Mouse (Mus musculus) heart, embryonic 15.5 days (tissue): ENCODE measurements at regions not wholly inside any gene's neighbourhood (a gene's known extent, or its start where the extent isn't known, plus 50 kb on each side); places are given as distances from the start of the nearest gene placed in this dataset.

Experiments
- ATAC-seq: fragments of 200-750 bp; cut with Nextera tagmentation; replicated peaks from 2 replicates; pipeline ENCODE4 v1.8.0; 2017; ENCODE audit warnings: low read depth, moderate TSS enrichment; ENCODE audit not compliant: insufficient number of reproducible peaks, insufficient read depth, low FRiP score
- H3K27ac ChIP-seq: fragments of 300-500 bp; sonication (generic); 2 replicates; pipeline ENCODE4 v1.5.1; 2015; ENCODE audit warnings: mild to moderate bottlenecking, inconsistent platforms
- H3K27me3 ChIP-seq: fragments of 300-500 bp; sonication (generic); 2 replicates; pipeline ENCODE4 v1.6.1; 2015; ENCODE audit warnings: inconsistent platforms
- H3K36me3 ChIP-seq: fragments of 300-500 bp; sonication (generic); 2 replicates; pipeline ENCODE4 v1.6.1; 2015; ENCODE audit warnings: mild to moderate bottlenecking, inconsistent platforms
- H3K4me1 ChIP-seq: fragments of 300-500 bp; sonication (generic); replicated peaks from 2 replicates; pipeline ENCODE4 v1.6.1; 2015; ENCODE audit warnings: inconsistent platforms
- H3K4me2 ChIP-seq: fragments of 300-500 bp; sonication (generic); 2 replicates; pipeline ENCODE4 v1.6.1; 2015; ENCODE audit warnings: inconsistent platforms, mild to moderate bottlenecking, moderate library complexity
- H3K4me3 ChIP-seq: fragments of 300-500 bp; sonication (generic); 2 replicates; pipeline ENCODE4 v1.5.1; 2015; ENCODE audit warnings: mild to moderate bottlenecking, inconsistent platforms
- H3K9ac ChIP-seq: fragments of 300-500 bp; sonication (generic); 2 replicates; pipeline ENCODE4 v1.6.1; 2015; ENCODE audit warnings: mild to moderate bottlenecking, inconsistent platforms
- H3K9me3 ChIP-seq: fragments of 300-500 bp; sonication (generic); replicated peaks from 2 replicates; pipeline ENCODE4 v1.6.1; 2016; ENCODE audit warnings: inconsistent platforms
- WGBS: fragments of 180-500 bp; shearing (Covaris S2); methylation state at CpG from one replicate; pipeline ENCODE4 v1.1.7; 2015; ENCODE audit warnings: mixed read lengths; 5-methylcytosine and 5-hydroxymethylcytosine counted together

DNA sequence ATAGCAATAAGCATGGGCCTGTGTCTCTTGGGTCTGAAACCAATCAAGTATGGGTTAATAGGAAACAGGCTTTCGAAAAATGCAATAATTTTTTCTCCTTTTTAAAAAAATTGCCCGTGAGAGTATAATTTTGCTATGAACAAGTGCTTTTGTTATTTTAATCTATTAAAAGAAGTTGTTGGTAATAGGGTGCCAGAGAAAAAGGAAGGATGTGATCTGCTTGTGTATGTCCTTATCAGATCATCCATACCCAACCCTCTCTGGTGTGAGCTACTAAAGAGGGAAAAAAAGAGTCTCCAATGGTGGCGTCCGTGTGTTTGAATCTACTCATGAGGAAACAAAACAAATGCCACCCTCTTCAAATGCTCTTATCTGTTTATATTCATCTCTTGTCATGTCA is 484.9 kb downstream of the Car8 start:
- no peak overlapping the region for H3K4me2 ChIP-seq
- no peaks in the 10 kb centered on the region for H3K4me1 ChIP-seq
- H3K9ac ChIP-seq = no peak overlapping the region
- no peak overlapping the region for H3K4me3 ChIP-seq
- no peak for ATAC-seq
- no peaks in the 10 kb centered on the region for H3K9me3 ChIP-seq
- H3K27ac ChIP-seq = no peak overlapping the region
- no peaks in the 10 kb centered on the region for H3K36me3 ChIP-seq
- H3K27me3 ChIP-seq = no peaks in the 10 kb centered on the region
- 67% methylated on average over 4 of the region's 4 CpGs for WGBS

DNA sequence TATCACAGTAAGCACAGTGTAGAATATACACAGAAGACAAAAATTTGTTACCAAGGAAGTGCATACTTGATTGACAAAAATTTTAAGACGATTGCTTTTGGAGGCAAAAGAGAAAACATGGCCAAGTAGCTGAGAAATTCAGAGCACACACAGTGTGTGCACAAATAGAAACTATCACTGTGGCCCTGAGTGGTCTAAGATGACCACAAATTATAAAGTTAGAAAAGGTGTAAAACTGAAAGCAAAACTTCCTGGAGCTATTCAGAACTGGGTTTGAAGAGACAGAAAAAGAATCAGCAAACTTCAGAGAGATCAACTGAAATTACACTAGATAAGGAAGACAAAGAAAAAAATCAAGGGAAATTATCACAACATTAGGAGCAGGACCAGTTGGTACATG is 487.6 kb downstream of the Car8 start:
- H3K9me3 ChIP-seq = no peaks in the 10 kb centered on the region
- no peaks in the 10 kb centered on the region for H3K4me1 ChIP-seq
- H3K4me3 ChIP-seq = no peak overlapping the region
- WGBS = 71% methylated on average over 1 of the region's 1 CpGs
- H3K27me3 ChIP-seq = no peaks in the 10 kb centered on the region
- H3K9ac ChIP-seq = no peak overlapping the region
- H3K27ac ChIP-seq = no peak overlapping the region
- no peak for ATAC-seq
- no peak overlapping the region for H3K4me2 ChIP-seq
- no peaks in the 10 kb centered on the region for H3K36me3 ChIP-seq

DNA sequence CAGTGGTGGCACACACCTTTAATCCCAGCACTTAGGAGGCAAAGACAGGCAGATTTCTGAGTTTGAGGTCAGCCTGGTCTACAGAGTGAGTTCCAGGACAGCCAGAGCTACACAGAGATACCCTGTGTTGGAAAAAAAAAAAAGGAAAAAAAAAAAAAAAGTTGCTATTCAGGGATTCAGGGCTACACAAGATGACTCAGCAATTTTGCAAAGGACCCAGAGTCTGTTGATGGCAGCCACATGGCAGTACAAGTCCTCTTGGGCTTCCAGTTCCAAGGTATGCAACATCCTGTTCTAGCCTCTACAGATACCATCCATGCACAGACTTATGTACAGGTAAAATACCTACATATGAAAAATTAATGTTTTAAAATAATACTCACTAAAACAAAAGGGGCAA is 515.9 kb downstream of the Car8 start:
- Histone ChIP-seq H3K4me2 (no peak overlapping the region), H3K27me3 (no peaks in the 10 kb centered on the region), H3K36me3 (no peaks in the 10 kb centered on the region), H3K27ac (no peak overlapping the region), H3K9ac (no peak overlapping the region), H3K4me3 (no peak overlapping the region), H3K4me1 (no peaks in the 10 kb centered on the region), H3K9me3 (no peaks in the 10 kb centered on the region)
- ATAC-seq = no peak

DNA sequence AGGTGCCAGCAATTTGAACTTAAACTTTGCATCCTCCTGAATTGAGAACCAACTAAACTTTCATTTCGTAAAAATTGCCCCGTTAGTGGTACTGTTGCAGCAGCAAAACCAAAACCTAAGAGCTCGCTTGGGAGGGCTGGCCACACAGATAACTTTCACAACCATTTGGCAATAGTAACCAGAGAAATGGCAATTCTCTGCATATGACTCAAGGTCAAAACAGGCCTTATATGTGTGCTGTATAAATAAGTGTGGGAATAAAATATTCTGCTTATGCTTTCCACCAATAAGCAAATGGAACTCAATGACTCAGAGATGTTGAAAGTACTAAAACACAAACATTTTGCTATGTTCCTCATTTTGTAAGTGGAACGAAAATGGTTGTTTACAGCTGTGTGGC is 550.3 kb downstream of the Car8 start:
- no peaks in the 10 kb centered on the region for H3K9me3 ChIP-seq
- no peak overlapping the region for H3K27ac ChIP-seq
- no peaks in the 10 kb centered on the region for H3K4me1 ChIP-seq
- H3K9ac ChIP-seq = no peak overlapping the region
- no peaks in the 10 kb centered on the region for H3K27me3 ChIP-seq
- no peak overlapping the region for H3K4me3 ChIP-seq
- WGBS = 73% methylated on average over 4 of the region's 4 CpGs
- ATAC-seq = no peak
- no peaks in the 10 kb centered on the region for H3K36me3 ChIP-seq
- no peak overlapping the region for H3K4me2 ChIP-seq

DNA sequence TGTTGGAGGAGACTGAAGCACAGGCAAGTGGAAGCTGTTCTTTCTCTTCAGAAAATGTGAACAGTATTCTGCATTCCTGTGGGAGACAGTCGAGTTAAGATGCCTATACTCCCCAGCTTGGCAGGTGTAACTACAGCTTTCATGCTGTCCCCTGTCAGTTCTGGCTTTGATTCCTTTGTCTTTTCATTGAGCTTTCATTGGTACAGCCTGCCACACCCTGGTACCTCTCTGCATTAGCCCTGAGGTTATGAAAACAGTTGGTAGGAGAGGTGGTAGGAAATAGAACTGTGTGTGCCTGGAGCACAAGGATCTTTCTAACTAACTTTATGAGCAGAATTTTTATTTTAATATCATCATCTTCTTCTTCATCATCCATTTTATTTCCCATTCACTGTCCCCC is 551.6 kb downstream of the Car8 start:
- Histone ChIP-seq H3K9ac (no peak overlapping the region), H3K27me3 (no peaks in the 10 kb centered on the region), H3K4me1 (no peaks in the 10 kb centered on the region), H3K4me3 (no peak overlapping the region), H3K36me3 (no peaks in the 10 kb centered on the region), H3K27ac (no peak overlapping the region), H3K9me3 (no peaks in the 10 kb centered on the region), H3K4me2 (no peak overlapping the region)
- WGBS = 66% methylated on average over 1 of the region's 1 CpGs
- no peak for ATAC-seq

DNA sequence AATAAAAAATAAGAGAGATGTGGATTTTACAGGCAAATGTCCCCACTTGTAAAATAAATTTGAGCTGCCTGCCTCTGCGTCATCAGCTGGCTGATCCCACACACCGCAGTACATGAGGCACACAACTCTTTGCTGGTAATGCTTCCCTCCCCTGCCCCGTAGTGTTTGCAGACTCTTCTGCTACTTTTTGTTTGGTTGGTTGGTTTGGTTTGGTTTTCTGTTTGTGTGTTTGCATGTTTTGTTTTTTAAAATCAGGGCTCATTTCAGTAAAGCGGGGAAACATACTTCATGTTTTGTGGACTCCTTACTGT is 568.1 kb downstream of the Car8 start:
- H3K4me1 ChIP-seq = no peaks in the 10 kb centered on the region
- no peak overlapping the region for H3K4me3 ChIP-seq
- H3K27me3 ChIP-seq = no peaks in the 10 kb centered on the region
- no peaks in the 10 kb centered on the region for H3K9me3 ChIP-seq
- H3K4me2 ChIP-seq = no peak overlapping the region
- WGBS = 72% methylated on average over 4 of the region's 4 CpGs
- ATAC-seq = no peak
- no peak overlapping the region for H3K27ac ChIP-seq
- H3K9ac ChIP-seq = no peak overlapping the region
- no peaks in the 10 kb centered on the region for H3K36me3 ChIP-seq

DNA sequence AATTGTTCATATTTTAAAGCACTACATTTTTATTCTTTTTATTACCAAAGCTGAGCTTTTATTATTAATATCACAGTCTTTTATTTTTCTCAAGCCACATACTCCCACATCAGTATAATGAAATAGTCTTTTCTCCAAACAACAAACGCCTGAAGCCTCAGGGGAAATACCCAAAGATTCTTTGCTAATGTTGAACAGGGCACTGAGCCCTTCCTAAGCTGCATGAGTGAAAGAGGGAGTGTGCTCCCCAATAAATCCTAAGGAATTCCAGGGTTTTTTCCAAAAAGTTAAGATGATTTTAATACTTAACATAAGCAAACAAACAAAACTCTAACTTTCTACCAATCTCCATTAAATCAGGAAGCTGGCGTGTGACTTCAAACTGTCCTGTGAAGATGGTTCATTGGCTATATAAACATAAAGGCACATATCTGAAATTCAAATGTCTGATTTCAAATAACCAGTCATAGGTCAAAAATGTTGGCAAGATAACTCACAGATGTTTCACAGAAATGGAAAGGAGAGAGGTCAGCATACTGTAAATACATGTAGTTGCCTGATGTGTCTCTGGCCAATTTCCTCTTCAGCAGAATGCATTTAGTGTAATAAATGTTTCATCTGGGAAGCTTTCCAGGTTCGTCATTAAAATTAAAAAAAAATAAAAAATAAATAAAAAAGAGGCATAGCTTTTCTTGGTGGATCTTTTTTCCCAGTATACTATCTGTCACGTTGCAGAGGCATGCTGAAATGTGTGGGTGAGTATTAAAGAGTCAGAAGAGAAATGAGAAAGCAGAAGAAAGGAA is 568.6 kb downstream of the Car8 start:
- WGBS = 58% methylated on average over 4 of the region's 4 CpGs
- ATAC-seq = no peak

DNA sequence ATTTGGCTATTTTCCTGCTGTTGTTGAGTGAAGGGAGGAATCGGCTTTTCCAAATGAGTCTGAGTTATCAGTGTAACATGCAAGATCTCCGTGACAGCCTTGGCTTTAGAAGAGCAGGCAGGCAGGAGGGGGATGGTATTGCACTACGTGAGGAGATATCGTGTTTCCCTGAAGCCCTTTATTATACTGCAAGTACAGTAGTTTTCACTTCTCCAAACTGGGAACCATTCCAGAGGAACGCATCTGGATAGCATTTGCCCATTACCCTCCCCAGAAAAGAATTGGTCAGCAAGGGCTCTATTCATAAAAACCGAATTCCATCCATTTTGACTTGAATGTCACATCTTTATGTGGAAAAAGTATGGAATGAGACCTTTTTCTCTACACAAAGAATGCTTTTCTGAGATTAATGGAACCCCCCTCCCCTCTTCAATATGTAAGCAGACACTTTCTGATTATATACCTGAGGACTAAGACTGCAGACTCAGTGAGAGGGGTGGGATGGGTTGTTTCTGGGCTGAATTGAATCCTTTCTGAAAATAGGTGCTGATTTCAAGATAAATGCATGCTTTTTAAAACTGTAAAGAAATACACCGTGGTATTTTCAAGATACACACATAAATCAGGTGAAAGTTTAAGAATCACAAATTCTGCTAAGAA is 571.8 kb downstream of the Car8 start:
- WGBS = 44% methylated on average over 7 of the region's 7 CpGs

More for the DNA sequence above, 568.6 kb downstream of the Car8 start:
- no peaks in the 10 kb centered on the region for H3K9me3 ChIP-seq
- no peaks in the 10 kb centered on the region for H3K4me1 ChIP-seq
- no peaks in the 10 kb centered on the region for H3K27me3 ChIP-seq
- H3K4me2 ChIP-seq = no peak overlapping the region
- no peak overlapping the region for H3K4me3 ChIP-seq
- H3K9ac ChIP-seq = no peak overlapping the region
- H3K27ac ChIP-seq = no peak overlapping the region
- no peaks in the 10 kb centered on the region for H3K36me3 ChIP-seq

DNA sequence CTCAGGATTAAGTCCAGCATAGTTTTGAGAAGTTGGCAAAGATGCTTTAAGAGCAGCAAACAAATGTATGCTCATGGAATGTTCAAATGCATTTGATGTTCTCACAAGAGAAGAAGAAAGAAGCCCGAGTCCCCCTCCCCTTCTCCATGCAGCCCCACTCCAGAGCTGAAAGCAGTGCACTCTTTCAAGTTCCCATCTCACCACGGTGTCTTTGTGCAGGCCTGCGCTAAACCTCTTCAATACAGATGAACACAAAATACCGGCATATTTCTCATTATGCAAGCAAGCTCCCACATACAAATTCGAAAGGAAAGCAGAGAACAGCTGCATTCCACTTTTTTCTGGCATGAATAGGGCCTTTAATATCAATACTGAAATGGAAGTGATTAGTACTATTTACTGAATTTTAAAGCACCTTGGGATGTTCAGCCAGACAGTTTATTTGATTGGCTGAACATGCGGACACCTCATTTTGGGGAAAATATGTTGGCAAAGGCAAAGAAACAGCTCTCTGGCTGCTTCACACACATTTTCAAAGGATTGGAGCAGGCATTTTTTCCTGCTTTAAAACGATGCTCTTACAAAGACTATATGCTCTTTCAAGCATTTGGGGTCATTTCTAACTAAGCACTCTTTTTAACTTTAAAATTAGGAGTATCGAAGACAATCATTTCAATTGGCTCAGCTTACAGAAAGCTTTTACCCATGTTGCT is 595.8 kb downstream of the Car8 start:
- ATAC-seq = no peak
- no peaks in the 10 kb centered on the region for H3K4me1 ChIP-seq
- H3K27me3 ChIP-seq = no peaks in the 10 kb centered on the region
- no peaks in the 10 kb centered on the region for H3K36me3 ChIP-seq
- H3K4me3 ChIP-seq = no peak overlapping the region
- H3K9me3 ChIP-seq = no peaks in the 10 kb centered on the region
- no peak overlapping the region for H3K27ac ChIP-seq
- H3K4me2 ChIP-seq = no peak overlapping the region
- no peak overlapping the region for H3K9ac ChIP-seq
- WGBS = 81% methylated on average over 8 of the region's 8 CpGs

More for the DNA sequence above, 571.8 kb downstream of the Car8 start:
- Histone ChIP-seq H3K27ac (no peak overlapping the region), H3K4me2 (peak overlapping the region; percentile 9; the same call in 1 of the 2 replicates), H3K4me1 (no peaks in the 10 kb centered on the region), H3K9ac (no peak overlapping the region), H3K36me3 (no peaks in the 10 kb centered on the region), H3K4me3 (no peak overlapping the region), H3K9me3 (no peaks in the 10 kb centered on the region), H3K27me3 (no peaks in the 10 kb centered on the region)
- ATAC-seq = no peak; the same call in 1 of the 2 replicates

DNA sequence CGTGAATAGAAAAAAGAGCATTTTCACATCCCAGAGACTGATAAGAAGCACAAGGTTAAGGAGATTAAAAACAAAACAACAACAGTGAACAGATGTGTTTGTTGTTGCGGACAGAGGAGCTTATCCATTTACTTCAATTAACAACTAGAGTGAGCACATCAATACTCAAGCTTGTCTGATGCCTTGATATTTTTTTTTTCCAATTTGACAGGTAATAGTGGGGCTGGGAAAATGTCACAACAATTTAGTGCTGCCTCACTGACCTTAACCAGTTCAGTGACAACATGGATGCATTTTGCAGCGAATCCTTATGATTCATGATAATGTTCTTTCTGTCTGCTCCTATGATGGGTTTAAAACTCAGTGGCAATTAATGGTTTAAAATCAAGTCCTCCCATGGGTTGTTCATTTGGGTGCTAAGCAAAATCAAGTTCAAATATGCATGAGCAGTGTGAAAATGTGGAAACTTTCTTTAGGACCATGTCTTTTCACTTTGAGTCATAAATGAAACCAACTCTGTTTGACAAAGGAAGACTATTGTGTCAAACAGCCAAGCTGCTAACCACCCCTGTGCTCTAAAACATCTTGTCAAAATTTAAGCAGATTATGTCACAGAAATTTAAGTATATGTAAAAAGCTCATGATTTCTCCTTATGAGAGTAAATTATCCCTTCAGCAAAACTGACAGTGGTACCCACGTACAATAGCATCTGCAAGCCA is 641.0 kb downstream of the Car8 start:
- H3K27me3 ChIP-seq = no peaks in the 10 kb centered on the region
- H3K27ac ChIP-seq = no peak overlapping the region
- H3K4me2 ChIP-seq = no peak overlapping the region
- ATAC-seq = no peak
- H3K36me3 ChIP-seq = no peaks in the 10 kb centered on the region
- 69% methylated on average over 4 of the region's 4 CpGs for WGBS
- no peak overlapping the region for H3K4me3 ChIP-seq
- no peaks in the 10 kb centered on the region for H3K4me1 ChIP-seq
- H3K9me3 ChIP-seq = no peaks in the 10 kb centered on the region
- no peak overlapping the region for H3K9ac ChIP-seq

DNA sequence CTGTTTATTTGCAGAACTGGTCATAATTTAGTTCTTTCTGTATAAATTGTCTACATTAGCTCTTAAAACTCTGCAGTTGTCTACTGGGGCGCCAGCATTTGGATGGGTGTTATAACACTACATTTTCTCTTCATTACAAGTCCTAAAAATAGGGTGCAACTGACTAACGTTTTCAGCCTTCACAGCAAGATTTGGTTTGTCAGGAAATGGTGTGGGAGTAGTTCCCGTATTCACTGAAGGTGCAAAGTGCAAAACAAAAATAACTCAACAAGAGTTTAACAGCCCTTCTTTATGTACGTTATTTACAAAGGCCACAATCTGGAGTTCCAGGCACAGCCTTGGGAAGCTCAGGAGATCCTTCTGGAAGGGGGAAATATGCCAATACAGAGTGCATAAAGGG is 642.7 kb downstream of the Car8 start:
- H3K4me3 ChIP-seq = no peak overlapping the region
- no peaks in the 10 kb centered on the region for H3K4me1 ChIP-seq
- H3K36me3 ChIP-seq = no peaks in the 10 kb centered on the region
- no peak overlapping the region for H3K27ac ChIP-seq
- H3K27me3 ChIP-seq = no peaks in the 10 kb centered on the region
- H3K9ac ChIP-seq = no peak overlapping the region
- no peak overlapping the region for H3K4me2 ChIP-seq
- 41% methylated on average over 4 of the region's 4 CpGs for WGBS
- no peak for ATAC-seq
- no peaks in the 10 kb centered on the region for H3K9me3 ChIP-seq
